Mouse (Mus musculus) retina, postnatal 1 day (tissue): ENCODE measurements at regions not wholly inside any gene's neighbourhood (a gene's known extent, or its start where the extent isn't known, plus 50 kb on each side); places are given as distances from the start of the nearest gene placed in this dataset.

Experiments
- DNase-seq: peaks from one replicate; pipeline ENCODE4 v3.0.0-alpha.2; 2012

DNA sequence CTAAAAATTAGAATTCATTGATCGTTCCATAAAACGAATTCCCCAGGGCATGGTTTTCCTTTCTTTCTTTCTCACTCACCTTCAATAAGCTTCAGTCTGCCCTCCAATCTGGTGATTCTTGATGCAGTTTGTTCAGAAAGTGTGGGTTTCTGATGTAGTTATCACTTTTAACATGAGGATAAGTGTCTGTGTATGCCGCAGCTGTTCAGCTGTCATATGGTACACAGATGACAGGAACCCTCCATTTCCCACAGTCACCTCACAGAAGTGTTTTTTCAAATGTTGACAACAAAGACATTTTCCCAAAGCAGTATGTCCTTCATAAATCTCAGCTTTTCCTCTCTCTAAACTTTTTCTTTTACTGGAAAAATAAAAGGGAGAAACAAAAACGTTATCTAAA is 2177.0 kb downstream of the 9330182O14Rik start:
- no peak for DNase-seq

- no peak for DNase-seq
Observed at GRCm38 (mm10) chr15:42320349-42320748, 2186.2 kb downstream of the 9330182O14Rik start.

- DNase-seq, result no peak
Observed at GRCm38 (mm10) chr15:42322940-42323339, 2188.8 kb downstream of the 9330182O14Rik start.

- no peak for DNase-seq
Observed at GRCm38 (mm10) chr15:42325221-42325620, 2191.1 kb downstream of the 9330182O14Rik start.

- no peak for DNase-seq
Observed at GRCm38 (mm10) chr15:42328535-42328934, 2194.4 kb downstream of the 9330182O14Rik start.

- DNase-seq, result no peak
Observed at GRCm38 (mm10) chr15:42329742-42330141, 2195.6 kb downstream of the 9330182O14Rik start.

- DNase-seq, result no peak
Observed at GRCm38 (mm10) chr15:42333642-42334041, 2199.5 kb downstream of the 9330182O14Rik start.

DNA sequence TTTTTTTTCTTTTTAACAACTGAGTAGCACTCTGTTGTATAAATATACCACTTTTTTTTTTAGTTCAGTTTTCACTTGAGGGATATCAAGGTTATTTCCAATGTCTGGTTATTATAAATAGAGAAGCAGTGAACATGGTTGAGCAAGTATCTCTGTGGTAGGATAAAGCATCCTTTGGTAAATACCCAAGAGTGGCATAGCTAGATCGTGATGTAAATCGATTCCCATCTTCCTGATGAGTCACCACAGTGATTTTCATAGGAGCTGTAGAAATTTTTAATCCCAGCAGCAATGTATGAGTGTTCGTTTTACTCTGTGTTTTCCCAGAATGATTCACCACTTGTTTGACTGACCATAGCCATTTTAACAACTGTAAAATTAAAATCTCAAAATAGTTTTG is 2212.0 kb downstream of the 9330182O14Rik start:
- DNase-seq, result no peak

- no peak for DNase-seq
Observed at GRCm38 (mm10) chr15:42361871-42362270, 2227.7 kb downstream of the 9330182O14Rik start.

DNA sequence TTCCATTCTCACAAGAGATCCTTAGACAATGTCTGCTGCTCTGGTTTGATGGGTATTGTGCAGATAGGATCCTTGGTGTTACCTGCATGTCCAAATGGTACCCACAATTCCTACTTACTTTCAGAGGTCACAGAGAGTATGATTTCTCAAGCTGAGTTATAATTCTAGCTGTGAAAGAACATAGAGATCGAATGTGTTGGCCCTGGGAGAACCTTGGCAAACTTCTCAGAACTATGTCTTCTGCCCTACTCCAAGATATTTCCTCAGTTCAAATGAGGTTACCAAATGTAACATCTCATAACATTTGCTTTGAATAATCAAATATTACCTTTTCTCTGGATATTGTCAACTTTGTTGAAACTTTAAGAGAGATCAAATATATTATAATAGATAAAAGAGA is 2230.8 kb downstream of the 9330182O14Rik start:
- no peak for DNase-seq

GRCm38 (mm10) chr15:42366796-42367195 is 2232.6 kb downstream of the 9330182O14Rik start:
- DNase-seq, result no peak

DNA sequence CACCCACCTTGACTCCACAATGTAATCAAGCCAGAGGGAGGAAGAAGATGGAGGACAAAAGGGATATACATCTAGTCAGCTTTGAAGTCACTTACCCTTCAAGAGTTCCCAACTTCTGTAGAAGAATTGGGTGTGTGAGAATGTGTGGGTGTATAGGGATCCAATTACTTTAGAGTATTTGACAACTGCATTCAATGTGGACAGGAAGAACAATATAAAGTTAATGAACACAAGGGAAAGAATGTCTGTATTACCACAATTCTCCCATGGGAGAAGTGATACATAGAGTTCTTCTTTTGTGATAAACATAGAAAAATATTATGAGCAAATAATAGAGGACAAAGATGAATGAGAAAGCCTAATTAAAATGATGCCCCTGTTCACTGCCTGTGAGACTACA is 2235.4 kb downstream of the 9330182O14Rik start:
- DNase-seq, result no peak

DNA sequence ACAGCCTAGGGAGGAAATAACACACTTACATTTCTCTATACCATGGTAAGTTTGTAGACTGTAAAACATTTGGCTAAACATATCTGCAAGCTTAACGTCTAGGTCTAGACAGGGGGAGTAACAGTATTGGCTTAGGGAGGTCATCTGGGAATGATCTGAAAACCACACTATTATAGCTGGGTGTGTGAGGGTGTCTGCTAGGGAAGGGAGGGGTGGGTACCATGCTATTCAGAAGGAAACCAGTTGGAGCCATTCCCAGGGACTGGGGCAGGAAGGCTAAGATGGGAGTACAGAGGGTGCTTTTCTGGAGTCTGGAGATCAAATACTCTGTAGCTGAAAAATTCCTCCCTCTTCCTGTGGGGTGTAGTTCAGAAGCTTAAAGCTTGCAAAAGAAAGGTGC is 2235.9 kb downstream of the 9330182O14Rik start:
- no peak for DNase-seq

- no peak for DNase-seq
Observed at GRCm38 (mm10) chr15:42372704-42373286, 2238.6 kb downstream of the 9330182O14Rik start.
